Mouse (Mus musculus): ENCODE measurements around the gene Prkca.

- TF ChIP-seq CTCF (conservative IDR thresholded peaks at IDR 0.05; ENCODE audit: insufficient read depth, insufficient read length, low read depth, low read length) (no peak), POLR2A (IDR thresholded peaks at IDR 0.05; ENCODE audit: low read depth, low read length) (no peak)
These were observed 21.6 kb downstream of the Prkca start for GRCm38 (mm10) chr11:108322156-108322555.
